Mouse (Mus musculus): Measurements from ENCODE around the gene Ehd1.

DNA sequence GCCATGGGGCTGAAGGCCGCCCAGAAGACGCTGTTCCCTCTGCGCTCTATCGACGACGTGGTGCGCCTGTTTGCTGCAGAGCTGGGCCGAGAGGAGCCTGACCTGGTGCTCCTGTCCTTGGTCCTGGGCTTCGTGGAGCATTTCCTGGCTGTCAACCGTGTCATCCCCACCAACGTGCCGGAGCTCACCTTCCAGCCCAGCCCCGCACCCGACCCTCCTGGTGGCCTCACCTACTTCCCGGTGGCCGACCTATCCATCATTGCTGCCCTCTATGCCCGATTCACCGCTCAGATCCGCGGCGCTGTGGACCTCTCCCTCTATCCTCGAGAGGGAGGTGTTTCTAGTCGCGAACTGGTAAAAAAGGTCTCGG is 58.9 kb downstream of the Ehd1 start:
- TF ChIP-seq CEBPB (IDR thresholded peaks at IDR 0.05; ENCODE audit: insufficient read depth, poor library complexity, severe bottlenecking) (no peak), POLR2AphosphoS2 (IDR thresholded peaks at IDR 0.05; ENCODE audit: insufficient read length, low read depth) (no peak), USF1 (IDR thresholded peaks at IDR 0.05; ENCODE audit: low read depth) (no peak), POLR2A (IDR thresholded peaks at IDR 0.05; ENCODE audit: insufficient read length, low read depth) (no peak), MYOG (IDR thresholded peaks at IDR 0.05; ENCODE audit: control insufficient read depth in 1 of 3, insufficient read depth in 1 of 3, insufficient read length in 2 of 3, low read depth in 2 of 3) (no peak)

Data from myocyte (in vitro differentiated cells).